Mouse (Mus musculus): ENCODE data around the gene Plppr3.
"Not testable (repeated sequence)": the region's sequence is repeated elsewhere in the genome, so short reads cannot be mapped to it uniquely, and the experiment has no call there.

Gene Plppr3

DNA sequence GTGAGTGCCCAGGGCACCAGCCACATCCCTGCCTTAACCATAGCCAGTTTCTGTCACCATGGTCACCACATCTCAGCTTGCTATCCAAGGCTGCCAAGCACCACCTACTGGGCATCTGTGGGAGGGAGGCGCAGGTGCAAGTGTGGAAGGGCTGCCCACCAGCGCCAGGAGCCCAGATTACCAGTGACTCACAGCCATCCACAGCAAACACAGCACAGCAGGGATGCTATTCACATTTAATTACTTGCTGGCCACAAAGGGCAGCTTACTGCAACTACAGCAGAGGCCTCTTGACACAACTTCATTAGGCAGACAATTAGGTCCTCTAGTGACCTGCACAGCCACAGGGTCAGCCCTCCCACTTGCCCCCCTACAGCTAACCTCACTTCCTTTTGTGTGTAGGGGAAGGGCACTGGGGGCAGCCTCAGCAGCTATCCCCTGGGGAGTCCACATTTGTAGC, 26.5 kb upstream of the Plppr3 start:
- DNase-seq (ENCODE audit: low spot score in 2 of 2): peak; percentile 79 to 92

DNA sequence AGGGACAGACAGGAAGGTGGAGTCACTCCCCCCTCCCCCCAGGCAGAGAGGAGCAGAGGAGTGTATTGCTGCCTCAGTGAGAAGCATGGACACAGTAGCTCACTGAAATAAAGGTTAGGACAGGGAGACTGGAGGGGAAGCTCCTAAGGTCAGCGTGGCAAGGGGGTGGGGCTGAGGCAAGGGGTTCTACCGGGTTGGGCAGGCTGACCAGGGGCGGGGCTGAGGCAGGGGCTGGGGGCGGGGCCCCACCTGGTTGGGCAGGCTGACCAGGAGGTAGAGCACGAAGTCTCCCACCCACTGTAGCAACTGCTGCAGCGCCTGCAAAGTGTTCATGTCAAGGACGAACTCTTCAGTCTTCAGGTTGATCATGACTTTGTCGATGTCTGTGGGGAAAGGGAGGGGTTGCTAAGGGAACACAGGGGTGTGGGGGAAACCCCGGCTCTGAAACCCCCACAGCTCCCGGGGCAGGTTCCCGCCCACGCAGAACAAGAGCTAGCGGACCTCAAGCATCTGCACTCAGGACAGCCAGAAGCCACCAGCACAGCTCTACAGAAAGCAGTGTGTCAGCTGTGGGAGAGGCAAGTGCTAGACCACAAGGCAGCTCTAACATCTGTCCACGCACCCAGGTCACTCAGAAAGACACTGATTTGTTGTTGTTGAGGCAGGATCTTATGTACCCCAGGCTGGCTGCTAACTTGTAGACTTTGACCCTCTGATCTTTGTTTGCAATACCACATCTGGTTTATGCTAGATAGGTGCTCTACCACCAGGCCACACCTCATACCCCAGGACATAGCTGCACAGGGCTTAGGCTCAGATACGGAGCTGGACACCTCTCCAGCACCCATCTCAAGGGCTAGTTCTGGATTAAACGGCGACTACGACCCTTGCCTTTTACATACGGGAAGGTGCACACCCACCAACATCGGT, 23.1 kb upstream of the Plppr3 start:
- DNase-seq (ENCODE audit: low spot score in 2 of 2): no peak

DNA sequence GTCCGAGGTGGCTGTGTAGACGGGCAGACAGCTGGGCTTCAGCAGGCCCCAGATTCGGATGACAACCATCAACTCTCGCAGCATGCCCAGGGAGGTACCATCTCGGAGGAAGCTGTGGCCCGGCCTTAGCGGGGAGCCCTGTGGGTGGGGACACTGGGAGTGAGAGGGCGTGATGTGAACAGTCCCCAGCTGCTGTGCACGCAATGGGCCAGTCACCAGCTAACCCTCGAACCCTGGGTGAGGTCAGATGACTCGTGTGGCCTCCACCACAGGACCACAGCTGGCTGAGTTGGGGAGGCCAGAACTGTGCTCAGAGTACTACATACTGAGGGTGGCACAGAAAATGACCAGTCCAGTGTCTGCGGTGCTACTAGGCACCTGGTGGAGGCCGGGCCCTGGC, 22.4 kb upstream of the Plppr3 start:
- no peak for DNase-seq (ENCODE audit: low spot score in 2 of 2)

DNA sequence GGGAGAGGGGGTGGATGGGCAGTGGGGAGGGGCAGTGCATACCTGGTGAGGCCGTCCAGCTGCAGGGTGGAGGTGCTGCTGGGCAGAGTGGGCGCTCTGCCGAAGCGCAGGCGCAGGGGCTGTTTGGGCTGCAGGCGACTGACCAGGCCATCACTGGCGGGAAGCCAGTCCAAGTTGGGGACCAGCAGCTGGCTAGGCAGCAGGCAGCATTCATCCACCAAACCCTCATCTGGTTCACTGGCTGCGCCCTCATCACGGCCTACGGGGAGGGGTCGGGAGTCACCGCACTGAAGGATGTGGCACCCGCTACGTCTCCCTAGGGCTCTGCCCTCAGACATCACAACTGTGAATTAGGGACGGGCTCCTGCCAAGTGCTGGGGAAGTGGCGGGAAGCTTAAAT, 21.9 kb upstream of the Plppr3 start:
- no peak for DNase-seq (ENCODE audit: low spot score in 2 of 2)

DNA sequence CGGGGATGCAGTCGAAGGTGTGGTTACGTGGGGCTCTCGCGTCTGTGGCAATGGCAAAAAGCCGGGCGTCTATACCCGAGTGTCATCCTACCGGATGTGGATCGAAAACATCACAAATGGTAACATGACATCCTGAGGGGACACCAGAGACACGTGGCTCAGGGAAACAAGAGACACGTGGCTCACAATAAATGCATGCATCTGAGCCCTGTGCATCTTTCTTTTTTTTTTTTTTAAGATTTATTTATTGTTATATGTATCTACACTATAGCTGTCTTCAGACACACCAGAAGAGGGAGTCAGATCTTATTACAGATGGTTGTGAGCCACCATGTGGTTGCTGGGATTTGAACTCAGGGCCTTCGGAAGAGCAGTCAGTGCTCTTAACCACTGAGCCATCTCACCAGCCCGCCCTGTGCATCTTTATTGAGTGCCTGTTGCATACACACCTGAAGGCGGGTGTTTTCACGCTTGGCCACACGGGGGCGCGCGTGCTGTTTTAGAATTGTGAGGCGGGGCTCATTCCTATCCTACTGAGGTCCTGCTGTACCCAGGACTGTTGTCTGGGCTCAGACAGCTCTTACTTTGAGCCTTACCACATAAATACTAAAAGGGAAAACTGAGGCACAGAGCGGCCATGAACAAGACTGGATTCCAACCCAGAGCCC, 18.2 kb upstream of the Plppr3 start:
- DNase-seq (ENCODE audit: low spot score in 2 of 2): peak in 1 of 2 experiments; percentile 74

DNA sequence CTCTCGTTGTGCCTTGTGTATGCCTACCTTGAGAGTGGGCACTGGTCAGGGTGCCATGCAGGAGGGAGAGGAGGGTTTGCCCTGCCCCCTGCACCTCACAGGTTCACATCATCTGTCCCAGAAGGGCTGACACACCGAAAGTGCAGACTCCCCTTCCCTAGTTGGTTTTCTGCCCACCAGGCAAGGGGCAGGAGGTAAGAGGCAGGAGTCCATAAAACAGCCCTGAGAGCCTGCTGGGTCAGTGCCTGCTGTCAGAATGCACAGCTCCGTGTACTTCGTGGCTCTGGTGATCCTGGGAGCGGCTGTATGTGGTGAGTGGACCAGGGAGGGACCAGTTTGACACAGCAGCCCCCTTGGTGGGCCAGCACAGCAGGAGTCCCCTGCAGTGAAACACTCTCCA, 16.2 kb upstream of the Plppr3 start, which contains the start of gene Cfd:
Cfd (plus strand) TSS at position 184 of the 400 bp plus-strand sequence.
- DNase-seq (ENCODE audit: low spot score in 2 of 2): no peak

DNA sequence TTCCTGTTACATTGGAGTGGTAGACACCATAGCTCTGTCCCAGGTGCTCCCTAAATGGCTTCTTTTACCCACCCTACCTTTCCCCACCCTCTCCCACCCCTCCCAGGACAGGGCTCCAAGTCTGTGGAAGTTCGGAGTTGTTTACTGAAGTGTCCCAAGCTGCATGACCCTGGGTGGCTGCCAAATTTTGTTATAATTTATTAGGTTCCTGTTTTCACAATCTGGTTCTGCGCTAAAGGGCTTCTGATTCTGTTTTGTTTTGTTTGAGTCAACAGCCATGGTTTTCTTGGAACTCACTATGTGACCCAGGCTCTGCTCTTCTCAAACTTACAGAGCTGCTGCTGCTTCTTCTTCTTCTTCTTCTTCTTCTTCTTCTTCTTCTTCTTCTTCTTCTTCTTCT, 15.0 kb upstream of the Plppr3 start:
- no peak for DNase-seq (ENCODE audit: low spot score in 2 of 2)

DNA sequence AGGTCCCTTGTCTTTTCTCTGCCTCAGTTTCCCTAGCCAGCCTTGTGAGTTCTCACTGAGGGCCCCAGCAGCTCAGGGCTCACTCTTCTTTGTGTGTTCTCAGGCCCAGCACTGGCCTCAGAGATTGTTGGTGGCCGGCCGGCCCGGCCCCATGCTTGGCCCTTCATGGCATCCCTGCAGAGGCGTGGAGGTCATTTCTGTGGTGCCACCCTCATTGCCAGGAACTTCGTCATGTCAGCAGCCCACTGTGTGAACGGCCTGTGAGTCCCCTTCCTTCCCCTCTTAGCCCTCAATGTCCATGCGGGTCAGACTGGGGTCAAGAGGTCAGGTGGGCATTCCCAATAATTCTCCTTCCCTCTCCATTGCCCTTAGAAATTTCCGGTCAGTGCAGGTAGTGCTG, 12.2 kb upstream of the Plppr3 start:
- no peak for DNase-seq (ENCODE audit: low spot score in 2 of 2)

DNA sequence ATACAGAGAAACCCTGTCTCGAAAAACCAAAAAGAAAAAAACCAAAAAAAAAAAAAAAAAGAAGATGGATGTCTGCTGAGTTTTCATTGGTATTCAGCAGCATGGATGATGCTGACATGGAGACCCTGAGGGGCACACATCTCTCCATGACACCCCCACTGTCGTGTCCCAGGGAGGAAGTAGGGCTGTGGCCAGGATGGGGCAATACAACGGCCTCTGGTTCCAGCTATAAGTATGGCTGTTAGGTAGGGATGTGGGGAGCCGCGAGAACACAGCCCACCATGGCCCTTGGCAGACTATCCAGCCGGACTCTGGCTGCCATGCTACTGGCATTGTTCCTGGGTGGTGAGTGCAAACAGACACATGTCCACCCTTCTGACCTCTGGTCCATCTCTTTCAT, 11.6 kb upstream of the Plppr3 start, which contains the start of gene Elane:
Elane (plus strand) TSS at position 194 of the 400 bp plus-strand sequence.
- DNase-seq (ENCODE audit: low spot score in 2 of 2): no peak

DNA sequence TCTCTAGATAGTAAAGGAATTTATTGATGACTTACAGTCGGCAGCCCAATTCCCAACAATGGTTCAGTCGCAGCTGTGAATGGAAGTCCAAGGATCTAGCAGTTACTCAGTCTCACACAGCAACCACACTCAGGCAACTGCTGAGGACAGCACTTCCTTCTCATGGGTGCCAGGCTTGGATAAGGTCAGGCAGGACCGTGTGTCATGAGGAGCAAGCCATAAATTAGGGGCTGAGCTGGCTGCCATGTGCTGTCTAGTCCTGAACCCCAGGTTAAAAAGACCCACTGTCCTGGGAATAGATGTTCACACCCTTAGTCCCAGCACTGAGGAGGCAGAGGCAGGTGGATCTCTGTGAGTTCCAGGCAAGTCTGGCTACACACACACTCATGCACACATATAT, 10.5 kb upstream of the Plppr3 start:
- DNase-seq (ENCODE audit: low spot score in 2 of 2): not testable (repeated sequence)

DNA sequence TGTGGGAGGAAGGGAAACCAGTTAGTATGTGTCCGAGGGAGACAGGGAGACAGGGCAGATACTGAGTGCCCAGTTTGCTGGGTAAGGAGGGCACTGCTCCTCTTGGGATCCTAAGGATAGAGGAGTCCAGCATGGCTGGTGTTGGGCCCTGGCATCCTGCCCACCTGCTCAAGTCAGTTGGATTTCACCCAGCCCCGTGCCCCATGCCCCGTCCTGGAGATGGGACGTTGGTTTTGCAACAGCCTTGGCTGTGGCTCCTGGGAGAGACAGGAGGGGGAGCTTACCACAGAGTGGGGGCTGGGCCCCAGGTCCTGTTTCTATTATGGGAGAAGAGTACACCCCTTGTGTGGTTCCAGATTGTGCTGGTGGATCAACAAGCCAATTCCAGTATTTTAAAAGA, 10.0 kb upstream of the Plppr3 start:
- no peak for DNase-seq (ENCODE audit: low spot score in 2 of 2)

DNA sequence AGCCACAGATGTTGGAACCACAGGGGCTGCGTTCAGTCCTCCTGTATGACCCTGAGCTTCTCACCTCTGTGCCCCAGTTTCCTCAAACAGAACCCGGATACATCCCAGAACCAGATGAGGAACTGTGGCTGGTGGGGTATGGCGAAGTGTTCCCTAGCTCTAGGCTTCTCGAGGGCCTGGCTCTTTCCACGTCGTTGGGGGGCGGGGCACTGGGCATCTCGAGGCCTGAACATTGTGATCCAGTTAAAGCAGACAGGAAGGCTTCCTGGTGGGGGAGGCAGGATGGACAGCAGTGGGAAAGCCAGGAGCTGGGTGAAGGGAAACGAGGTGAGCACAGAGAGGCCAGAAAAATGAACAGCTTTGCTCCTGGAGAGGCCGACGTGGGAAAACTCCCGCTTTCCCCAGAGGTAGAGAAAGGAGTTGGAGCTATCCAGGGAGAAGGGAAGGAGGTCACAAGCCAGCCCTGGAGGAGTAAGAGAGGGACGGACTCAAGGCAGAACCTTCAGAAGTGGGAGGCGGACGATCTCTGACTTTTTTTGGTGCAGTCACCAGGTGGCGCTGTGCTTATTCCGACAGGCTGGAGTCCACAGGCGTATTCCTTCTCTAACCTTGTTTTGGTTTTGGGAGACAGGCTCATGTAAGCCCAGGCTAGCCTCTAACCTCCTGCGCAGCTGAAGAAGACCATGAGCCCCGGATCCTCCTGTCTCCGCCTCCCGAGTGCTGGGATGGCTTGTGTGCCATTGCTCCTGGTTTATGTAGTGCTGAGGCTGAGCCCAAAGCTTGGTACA, 9.1 kb upstream of the Plppr3 start:
- DNase-seq (ENCODE audit: low spot score in 2 of 2): peak in 1 of 2 experiments; percentile 86

DNA sequence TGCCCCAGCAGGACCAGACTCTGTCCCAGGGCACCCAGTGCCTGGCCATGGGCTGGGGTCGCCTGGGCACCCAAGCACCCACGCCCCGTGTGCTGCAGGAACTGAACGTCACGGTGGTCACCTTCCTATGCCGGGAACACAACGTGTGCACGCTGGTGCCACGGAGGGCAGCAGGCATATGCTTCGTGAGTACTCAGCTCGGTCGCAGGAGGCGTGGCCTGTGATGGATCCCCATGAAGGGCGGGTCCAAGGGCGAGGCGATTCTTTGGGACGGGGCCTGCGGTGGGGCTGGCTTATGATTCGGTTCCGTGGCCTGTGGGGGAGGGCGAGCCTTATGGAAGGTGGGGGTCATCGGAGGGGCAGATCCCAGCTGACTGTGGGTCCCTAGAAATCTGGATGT, 7.5 kb upstream of the Plppr3 start:
- DNase-seq (ENCODE audit: low spot score in 2 of 2): no peak

DNA sequence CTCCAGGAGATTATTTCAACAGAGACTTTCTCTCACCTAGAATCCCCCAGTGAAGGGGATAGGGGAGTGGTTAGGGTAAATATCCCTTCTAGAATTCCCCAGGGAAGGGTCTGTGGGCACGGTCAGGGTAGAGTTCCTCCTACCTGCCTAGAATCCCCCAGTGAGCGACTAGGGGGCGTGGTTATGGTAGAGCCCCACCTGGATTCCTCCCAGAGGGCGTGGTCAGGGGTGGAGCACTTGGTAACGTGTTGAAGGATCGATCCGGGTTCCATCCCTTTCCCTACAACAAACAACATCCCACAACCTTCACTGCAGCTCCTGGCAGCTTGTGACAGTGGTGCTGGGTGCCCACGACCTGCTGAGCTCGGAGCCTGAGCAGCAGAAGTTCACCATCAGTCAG, 6.3 kb upstream of the Plppr3 start:
- no peak for DNase-seq (ENCODE audit: low spot score in 2 of 2)

DNA sequence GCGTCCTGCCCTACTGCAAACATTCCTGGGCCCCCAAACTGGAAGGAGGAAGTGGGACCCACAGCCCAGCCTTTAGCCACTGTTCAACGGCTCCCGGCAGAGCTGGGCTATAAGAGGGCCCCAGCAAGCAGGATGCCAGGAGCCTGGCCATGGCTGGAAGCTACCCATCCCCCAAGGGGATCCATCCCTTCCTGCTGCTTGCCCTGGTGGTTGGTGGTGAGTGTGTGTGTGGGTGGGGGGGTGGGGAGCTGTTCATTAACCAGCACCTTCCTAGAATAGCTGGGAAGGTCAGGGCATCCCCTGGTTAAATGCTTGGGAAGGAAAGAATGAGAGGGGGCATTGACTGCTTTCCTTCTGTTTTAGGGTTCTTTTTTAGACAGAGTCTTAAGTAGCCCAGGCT, 5.1 kb upstream of the Plppr3 start:
- DNase-seq (ENCODE audit: low spot score in 2 of 2): no peak

DNA sequence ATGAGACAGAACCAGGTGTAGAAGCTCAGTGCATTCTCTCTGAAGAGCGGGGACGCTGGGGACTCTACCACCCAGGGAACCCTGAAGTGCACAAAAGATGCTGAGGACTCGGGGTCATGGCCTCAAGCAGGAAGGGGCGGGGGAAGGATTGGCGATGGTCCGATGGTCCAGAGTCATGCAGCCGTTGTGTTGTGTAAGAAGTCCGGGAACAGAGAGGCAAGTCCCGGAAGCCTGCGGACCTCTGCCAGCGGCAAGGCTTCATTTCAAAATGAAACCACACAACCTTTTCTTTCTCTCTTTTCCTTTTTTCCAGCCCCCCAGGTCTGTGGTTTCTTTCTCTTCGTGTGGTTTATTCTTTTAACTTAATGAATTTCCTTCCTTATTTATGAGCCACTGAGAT, 3.3 kb upstream of the Plppr3 start:
- DNase-seq (ENCODE audit: low spot score in 2 of 2): no peak

DNA sequence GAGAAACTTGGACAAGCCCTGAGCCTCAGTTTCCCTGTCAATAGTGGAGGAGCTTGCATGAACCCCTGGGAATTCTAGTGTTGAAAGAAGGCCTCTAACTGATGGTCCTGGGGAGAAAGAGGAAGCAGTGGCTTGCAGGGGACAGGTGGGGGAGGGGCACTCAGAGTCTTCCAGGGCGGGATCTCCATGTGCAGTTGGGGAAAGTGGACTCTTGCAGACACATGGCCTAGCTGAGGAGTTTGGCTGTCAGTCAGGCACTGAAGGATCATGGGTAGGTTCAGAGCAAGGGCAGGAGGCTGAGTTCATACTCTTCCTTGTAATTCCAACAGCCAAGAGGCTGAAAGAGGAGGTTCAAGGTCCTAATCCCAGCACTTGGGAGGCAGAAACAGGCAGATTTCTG, 2.7 kb upstream of the Plppr3 start:
- DNase-seq (ENCODE audit: low spot score in 2 of 2): no peak

DNA sequence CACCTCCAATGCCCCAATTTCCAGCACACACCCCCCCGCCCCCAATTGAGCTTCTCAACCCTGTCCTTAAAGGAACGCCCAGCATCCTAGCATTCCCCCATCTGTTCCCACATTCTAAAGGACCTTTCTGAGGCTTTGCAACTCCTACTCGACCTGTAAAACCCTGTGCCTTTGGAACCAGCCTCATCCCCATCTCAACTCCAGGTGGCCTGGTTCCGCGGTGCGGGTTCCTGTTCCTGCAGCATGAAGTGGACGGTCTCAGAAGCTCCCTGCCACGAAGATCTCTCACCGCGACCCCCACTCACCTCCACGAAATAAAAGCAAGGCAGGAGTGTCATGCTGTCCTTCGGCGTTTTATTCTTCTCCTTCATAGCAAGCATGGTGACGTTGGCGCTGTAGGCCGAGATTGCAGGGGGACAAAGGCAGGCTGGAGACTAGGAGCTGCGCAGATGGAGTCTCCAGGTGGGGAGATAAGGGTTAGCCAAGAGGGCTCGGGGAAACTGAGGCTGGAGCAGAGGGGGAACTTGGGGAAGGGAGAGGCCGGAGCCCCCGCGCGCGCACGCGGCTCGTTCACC, 632 bp downstream of the Plppr3 start:
- DNase-seq (ENCODE audit: low spot score in 2 of 2): no peak

DNA sequence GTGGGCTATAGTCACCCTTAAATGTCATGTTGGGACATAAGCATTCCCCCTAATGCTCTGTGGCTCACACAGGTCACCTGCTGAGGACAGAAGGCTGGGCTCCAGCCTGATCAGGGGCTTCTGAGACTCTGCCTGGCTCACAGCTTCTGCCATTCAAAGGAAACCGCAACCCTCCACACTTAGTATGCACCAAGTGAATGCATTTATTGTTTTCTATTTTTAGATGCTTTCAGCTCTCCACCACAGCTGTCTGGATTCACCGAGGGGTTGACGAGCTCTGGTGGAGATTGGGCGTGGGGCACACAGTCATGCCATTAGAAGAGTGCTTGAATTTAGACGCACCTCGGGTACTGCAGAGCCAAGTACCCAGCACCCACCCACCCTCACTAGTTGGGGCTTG, 1.1 kb downstream of the Plppr3 start:
- no peak for DNase-seq (ENCODE audit: low spot score in 2 of 2)

DNA sequence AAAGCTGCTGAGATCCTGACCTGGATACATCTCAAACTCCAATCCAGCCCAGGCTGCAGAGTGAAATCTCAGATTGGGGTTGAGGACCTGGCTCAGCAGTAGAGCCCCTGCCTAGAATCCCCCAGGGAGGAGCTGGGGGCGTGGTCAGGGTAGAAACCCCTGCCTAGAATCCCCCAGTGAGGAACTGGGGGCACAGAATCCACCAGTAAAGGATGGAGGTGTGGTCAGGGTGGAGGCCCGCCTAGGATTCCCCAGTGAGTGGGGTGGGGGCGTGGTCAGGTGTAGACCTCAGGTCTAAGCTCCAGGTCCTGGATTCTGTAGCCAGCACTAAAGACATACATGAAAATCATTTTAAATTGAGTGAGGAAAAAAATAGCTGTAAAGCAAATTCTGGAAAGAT, 1.6 kb downstream of the Plppr3 start:
- no peak for DNase-seq (ENCODE audit: low spot score in 2 of 2)

DNA sequence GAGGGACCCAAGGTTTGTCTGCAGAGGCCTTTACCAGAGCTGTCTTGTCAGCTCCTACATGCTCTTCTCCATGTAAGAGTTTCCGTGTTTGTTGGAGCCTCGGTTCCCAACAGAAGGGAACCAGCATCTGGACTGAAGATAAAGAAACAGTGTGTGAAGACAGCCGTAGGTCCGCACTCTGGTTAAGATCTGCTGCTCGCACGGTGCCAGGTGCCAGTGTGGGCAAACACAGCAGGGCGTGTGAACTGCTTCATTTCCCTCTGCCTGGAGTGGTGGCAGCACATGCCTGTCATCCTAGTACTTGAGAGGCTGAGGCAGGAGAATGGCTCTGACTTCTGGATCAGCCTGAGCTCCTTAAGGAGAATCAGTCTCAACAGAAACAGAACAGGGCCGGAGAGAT, 2.6 kb downstream of the Plppr3 start:
- no peak for DNase-seq (ENCODE audit: low spot score in 2 of 2)

DNA sequence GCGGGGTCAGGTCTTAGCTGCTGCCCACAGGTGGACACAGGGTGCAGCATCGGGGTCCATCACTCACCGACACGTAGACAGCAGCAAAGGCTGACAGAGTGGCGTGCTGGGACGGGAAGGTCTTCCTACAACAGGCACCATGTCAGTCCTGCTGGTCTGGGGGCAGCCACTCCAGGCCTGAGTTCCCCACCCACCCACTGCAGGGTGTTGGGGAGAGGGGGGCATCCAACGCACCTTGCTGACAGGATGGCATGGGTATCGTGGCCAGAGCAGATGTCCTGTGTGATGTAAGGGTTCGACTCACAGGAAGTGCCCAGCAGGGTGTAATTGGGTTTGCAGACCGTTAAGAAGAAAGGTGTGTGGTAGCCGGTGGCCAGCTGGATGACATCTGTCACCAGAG, 7.8 kb downstream of the Plppr3 start:
- DNase-seq (ENCODE audit: low spot score in 2 of 2): no peak
